Mouse (Mus musculus) macrophage (primary cell): ENCODE data around the gene Cacnb1. TPM values are rescaled to one million over a fixed set of nuclear protein-coding genes. Genes with fewer than 3 reads are reported as not detected.

Experiments
- H3K27ac ChIP-seq: fragments of 350-480 bp; formaldehyde crosslinking; 2 replicates; pipeline ENCODE4 v1.9.0; 2021
- H3K36me3 ChIP-seq: fragments of 350-480 bp; formaldehyde crosslinking; 2 replicates; pipeline ENCODE4 v1.9.0; 2021; ENCODE audit errors: inconsistent target
- H3K4me3 ChIP-seq: fragments of 350-480 bp; formaldehyde crosslinking; 2 replicates; pipeline ENCODE4 v1.9.0; 2021; ENCODE audit errors: inconsistent target
- H3K79me2 ChIP-seq: fragments of 350-480 bp; formaldehyde crosslinking; 2 replicates; pipeline ENCODE4 v1.9.0; 2021; ENCODE audit errors: inconsistent target
- WGBS: methylation state at CpG from one replicate; pipeline ENCODE4 v1.1.7; 2026; ENCODE audit warnings: inconsistent platforms; ENCODE audit not compliant: missing documents; 5-methylcytosine and 5-hydroxymethylcytosine counted together
- polyA plus RNA-seq: library from polyadenylated mRNA; stranded (reverse); fragments of 250-400 nt; gene quantifications from 3 replicates; pipeline ENCODE4 v1.2.4, GENCODE M21; 2018; ENCODE audit warnings: inconsistent platforms
- total RNA-seq, 78 experiments: library from RNA; depleted of rRNA; stranded (reverse); fragments of 250-400 nt; gene quantifications; 1 replicate in 9 of 78; 2 replicates in 24 of 78; 3 replicates in 43 of 78; 4 replicates in 2 of 78; pipeline ENCODE4 v1.2.4; 2018; ENCODE audit warnings: inconsistent platforms in 56 of 78

Cacnb1 gene
- total RNA-seq (2018; cell fraction: chromatin; rRNA removed): 10 to 100 TPM in 25 of 26 experiments, 1 to 10 TPM in 1; 7.5 to 54.0 (median 29.1) TPM
- 1 to 10 TPM in 25 of 26 experiments, under 1 TPM in 1; 0.98 to 6.2 (median 3.1) TPM for total RNA-seq (2018; cell fraction: cytosol; rRNA removed)
- total RNA-seq (2018; cell fraction: nucleus; rRNA removed): 10 to 100 TPM in 25 of 26 experiments, 1 to 10 TPM in 1; 5.0 to 35.3 (median 19.2) TPM
- polyA plus RNA-seq: 0.52 to 3.0 TPM (median 1.7 TPM) in 3 replicates

DNA sequence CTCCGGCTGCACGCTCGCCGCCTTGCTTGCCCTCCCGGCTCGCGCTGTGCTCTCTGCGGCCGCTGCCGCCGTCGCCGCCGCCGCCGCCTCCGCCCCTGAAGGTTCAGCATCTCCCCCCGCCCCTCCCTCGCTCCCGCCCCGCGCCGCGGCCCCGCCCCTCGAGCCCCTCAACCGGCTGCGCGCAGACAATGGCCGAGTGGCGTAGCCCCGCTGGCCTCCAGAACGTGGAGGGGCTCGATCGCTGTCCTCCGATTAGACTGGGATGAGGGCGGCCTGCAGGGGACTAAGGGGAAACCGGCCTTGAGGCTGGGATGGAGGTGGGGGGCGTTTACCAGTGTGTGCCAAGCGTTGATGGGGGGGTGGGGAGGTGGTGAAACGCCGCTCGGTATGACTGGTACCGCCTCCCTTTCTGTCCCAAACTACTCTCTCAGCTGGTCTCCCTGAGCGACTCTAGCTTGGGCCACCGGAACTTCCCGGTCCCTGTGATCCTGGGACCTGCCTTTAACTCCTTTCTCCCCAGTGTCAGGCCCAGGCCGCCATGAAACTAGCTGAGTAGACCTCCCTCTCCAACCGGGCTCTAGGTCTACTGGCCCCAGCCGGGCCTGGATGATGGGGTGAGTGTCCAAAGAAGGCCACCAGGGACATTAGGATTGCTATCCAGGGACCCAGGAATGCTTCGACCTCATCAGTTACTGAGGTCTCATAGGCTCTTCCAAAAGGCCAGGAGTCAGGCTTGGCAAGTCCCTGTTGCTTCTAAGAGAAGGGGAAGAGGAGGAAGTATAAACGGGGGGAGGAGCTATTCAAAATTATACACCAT, at the start of gene Cacnb1:
Gene Cacnb1, minus strand, starts transcription at position 480 of the 817 bp plus-strand sequence.
- no peaks in the 10 kb centered on the region for H3K36me3 ChIP-seq
- peaks cover 8% of the 10 kb centered on the region for H3K79me2 ChIP-seq
- H3K27ac ChIP-seq: peak within 1 kb of the TSS; percentile 52
- H3K4me3 ChIP-seq: peak within 1 kb of the TSS; percentile 40
- WGBS: 3% methylated on average over 21 of the region's 52 CpGs

DNA sequence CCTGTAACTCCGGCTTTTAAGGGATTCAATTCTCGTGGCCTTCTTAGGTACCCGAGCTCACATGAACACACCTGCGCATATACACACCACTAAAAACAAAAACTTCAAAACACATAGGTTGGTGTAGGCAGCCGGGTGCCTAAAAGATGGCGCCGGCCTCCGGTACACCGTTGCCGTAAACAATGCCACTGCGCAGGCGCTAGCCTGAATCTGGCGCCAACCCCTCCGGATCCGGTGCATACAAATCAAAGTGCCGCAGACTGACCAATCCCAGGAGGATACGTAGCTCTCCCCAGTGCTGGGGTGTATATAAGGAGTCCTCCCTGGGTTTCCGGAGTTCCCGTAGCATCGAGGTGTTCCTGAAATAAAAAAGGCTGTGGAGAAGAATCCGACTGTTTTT, 44.4 kb upstream of the Cacnb1 start:
- Histone ChIP-seq H3K4me3 (no peak overlapping the region), H3K79me2 (no peaks in the 10 kb centered on the region), H3K27ac (no peak overlapping the region), H3K36me3 (no peaks in the 10 kb centered on the region)
- 94% methylated on average over 17 of the region's 21 CpGs for WGBS

DNA sequence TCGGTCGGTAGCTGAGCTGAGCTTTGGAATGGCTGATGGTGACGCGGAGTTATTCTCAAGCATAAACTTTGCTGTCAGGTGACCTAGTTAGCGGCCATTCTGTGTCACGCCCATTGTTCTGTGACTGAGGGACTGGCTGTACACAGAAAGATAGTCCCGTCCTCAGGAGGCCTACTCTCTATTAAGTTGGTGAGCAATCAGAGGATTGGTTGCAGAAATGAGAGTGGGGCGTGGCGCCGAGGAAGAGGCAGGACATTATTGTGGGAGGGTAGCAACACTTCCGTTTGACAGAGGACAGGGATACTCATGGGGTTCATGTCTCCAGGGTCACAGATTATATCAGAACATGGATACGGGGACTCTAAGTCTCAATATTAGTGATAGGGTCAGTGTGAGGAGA, 43.4 kb upstream of the Cacnb1 start:
- 91% methylated on average over 12 of the region's 12 CpGs for WGBS
- H3K79me2 ChIP-seq: no peaks in the 10 kb centered on the region
- H3K4me3 ChIP-seq: no peak overlapping the region
- no peak overlapping the region for H3K27ac ChIP-seq
- H3K36me3 ChIP-seq: no peaks in the 10 kb centered on the region

DNA sequence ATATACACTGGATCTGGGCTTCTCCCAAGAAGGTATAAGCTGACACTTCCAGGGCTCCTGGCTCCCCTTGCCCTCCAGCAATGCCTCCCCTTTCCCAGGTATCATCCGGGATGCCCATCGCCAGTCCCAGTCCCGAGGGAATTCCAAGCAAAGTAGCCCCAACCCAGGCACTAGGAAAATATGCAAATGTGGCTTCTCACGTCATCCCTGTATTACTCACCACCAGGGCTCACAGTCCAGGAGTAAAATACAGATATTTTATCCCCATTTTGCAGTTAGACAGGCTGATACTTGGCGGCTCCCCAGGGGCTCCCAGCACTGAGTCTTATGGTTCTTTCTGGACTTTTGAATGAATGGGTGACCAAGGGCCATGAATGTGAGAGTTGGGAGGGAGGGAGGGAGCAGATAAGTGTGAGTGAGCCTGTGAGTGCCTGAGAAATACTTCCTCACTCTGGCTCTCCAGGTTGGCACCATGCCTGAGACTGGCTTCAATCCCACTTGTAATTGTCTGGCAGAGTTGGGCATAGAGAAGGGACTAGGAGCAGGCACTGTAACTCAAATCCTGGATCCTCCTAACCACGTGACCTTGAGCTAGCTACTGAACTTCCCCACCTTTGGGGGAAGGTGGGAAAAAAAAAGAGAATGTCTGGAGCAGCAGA, 39.2 kb upstream of the Cacnb1 start:
- Histone ChIP-seq H3K4me3 (no peak overlapping the region), H3K79me2 (no peaks in the 10 kb centered on the region), H3K27ac (no peak overlapping the region), H3K36me3 (no peaks in the 10 kb centered on the region)
- 78% methylated on average over 6 of the region's 6 CpGs for WGBS

DNA sequence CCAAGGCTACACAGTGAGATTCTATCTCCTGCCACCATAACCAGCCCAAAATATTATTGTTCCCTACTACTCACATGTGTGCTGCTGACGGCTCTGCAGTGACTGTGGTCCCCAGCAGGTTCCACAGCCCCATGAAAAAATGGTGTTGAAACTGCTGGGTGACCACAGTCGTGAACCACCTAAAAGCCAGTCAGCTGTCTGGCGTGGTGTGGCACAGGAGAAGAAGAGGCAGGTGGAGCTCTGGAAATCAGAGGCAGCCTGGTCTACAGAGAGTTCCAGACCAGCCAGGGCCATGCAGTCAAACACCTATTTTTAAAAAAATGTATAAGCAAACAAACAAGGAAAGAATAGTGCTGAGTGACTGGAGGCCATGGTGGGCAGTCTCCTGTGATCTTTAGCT, 38.6 kb upstream of the Cacnb1 start:
- 47% methylated on average over 3 of the region's 3 CpGs for WGBS
- H3K36me3 ChIP-seq: no peaks in the 10 kb centered on the region
- H3K4me3 ChIP-seq: no peak overlapping the region
- no peak overlapping the region for H3K27ac ChIP-seq
- no peaks in the 10 kb centered on the region for H3K79me2 ChIP-seq

DNA sequence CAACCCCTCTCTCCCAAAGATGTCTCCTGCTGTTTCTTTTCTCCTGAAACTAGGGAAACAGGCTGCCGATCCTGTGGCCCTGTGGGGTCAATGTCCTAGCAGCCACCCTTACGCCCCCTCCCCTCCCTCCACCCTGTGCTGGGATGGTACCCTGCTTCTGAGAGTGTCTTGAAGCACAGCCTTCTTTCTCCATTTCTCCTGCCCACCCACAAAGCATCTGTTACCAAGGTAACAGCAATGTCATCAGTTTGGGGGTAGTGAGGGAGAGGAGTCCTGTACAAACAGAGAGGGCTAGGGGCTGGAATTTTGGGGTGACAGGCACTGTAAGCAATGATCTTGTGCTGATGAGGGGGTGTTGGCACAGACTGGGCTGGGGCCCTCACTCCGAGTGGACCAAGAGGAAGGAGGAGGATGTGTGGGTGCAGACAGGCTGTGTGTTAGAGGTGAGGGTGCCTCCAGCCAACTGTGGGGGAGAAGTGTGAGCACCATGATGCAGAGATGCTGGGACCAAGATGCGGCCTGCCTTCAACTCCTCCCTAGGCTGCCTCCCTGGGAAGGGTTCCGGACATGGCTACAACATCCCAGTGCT, 37.4 kb upstream of the Cacnb1 start:
- WGBS: 99% methylated on average over 5 of the region's 5 CpGs
- no peak overlapping the region for H3K27ac ChIP-seq

DNA sequence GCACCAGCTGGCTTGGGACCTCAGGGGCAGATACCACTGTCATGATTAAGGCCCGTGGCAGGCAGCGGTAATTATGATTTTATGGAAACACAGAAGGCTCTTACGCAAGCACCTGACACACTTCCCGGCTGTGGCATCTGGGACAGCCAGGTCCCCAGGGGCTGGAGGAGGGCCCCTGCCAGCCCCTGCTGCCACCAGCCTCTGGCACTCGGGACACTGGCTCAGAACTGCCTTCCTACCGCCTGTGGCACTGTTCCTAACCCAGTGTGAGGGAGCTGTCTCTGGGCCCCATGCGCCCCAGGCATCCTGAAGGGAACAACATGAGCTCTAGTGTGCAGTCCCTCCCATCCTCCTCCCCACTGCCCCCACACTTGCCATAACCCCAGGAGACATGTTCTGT, 36.8 kb upstream of the Cacnb1 start:
- Histone ChIP-seq H3K36me3 (no peaks in the 10 kb centered on the region), H3K4me3 (no peak overlapping the region), H3K27ac (no peak overlapping the region), H3K79me2 (no peaks in the 10 kb centered on the region)
- 66% methylated on average over 7 of the region's 7 CpGs for WGBS

More for the DNA sequence above, 37.4 kb upstream of the Cacnb1 start:
- no peak overlapping the region for H3K4me3 ChIP-seq
- no peaks in the 10 kb centered on the region for H3K79me2 ChIP-seq
- H3K36me3 ChIP-seq: no peaks in the 10 kb centered on the region

DNA sequence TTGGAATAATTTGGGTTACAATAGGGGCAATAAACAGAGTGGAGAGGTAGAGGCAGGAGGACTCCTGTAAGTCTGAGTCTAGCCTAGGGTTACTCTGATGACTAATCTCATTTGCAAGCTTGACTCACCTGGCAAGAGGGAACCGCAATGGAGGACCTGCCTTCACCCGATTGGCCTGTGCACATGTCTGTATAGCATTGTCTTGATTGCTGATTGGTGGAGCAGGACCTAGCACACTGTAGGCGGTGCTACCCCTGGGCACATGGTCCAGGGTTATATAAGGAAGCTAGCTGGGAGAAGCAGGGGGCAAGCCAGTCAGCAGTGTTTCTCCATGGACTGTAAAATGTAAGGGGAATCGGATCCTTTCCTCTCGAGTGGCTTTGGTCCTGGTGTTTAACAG, 35.2 kb upstream of the Cacnb1 start:
- H3K36me3 ChIP-seq: no peaks in the 10 kb centered on the region

DNA sequence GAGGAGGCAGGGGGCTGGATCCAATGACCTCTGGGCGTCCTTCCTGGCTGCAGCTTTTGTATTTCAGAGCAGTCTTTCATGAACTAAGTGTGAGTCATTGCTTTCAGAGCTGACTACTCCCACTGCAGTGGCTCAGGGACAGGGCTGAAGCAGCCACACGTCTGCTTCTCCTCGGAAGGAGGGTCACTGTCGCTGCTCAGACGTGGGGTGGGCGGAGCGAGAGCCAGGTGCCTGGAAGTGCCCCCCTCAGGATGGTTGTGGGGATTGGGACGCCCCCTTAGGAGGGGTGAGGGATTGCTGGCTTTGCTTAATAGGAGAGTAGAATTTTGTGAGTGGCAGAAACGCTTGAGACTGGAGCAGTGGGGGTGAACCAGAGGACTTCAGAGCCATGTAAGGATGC, 34.6 kb upstream of the Cacnb1 start:
- WGBS: 37% methylated on average over 9 of the region's 9 CpGs
- Histone ChIP-seq H3K4me3 (no peak overlapping the region), H3K36me3 (no peaks in the 10 kb centered on the region), H3K79me2 (no peaks in the 10 kb centered on the region), H3K27ac (no peak overlapping the region)

More for the DNA sequence above, 35.2 kb upstream of the Cacnb1 start:
- Histone ChIP-seq H3K79me2 (no peaks in the 10 kb centered on the region), H3K27ac (no peak overlapping the region), H3K4me3 (no peak overlapping the region)
- WGBS: 86% methylated on average over 5 of the region's 5 CpGs

DNA sequence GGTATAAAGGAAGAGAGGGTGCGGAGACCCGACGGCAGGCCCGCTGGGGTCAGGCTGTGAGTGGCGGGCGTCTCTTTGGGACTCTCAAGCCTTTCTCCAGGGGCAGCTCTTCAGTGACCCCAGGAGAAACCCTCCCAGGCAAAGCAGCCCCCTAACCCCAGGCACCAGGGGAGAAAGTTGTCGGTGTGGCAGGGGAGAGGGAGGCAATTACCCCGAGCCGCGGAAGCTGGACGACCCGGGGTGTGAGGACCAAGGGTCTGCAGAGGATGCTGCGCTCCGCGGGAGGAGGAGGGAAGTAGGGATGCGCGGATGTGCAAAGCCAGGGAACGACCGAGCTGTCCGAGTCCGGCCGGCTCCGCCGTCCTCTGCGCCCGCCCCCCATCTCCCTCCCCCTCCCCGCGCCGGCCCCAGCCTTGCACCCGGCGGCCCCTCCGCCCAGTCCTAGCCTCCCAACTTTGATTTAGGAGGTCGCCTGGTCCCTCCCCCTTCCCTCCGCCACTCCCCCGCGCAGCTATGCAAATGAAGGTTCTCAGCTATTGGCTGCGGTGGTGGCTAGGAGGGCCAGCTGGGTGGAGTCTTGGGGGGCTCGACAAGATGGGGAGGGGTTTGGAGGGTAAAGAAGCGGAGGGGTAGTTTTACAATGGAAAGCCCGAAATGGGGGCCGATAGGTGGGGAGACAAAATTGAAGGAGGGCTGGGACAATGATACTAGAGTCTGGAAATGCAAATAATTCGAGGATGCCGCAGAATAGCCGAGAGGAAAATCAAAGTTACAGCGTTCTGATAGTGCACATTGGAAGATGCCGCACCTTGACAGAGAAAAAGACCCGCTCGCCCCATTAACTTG, 30.4 kb upstream of the Cacnb1 start, which contains the start of gene Stac2:
Gene Stac2, minus strand, starts transcription at position 474 of the 846 bp plus-strand sequence.
- no peak within 1 kb of the TSS for H3K27ac ChIP-seq
- peak within 1 kb of the TSS; percentile 27 for H3K4me3 ChIP-seq
- 4% methylated on average over 40 of the region's 48 CpGs for WGBS
- no peaks in the 10 kb centered on the region for H3K36me3 ChIP-seq
- H3K79me2 ChIP-seq: no peaks in the 10 kb centered on the region

DNA sequence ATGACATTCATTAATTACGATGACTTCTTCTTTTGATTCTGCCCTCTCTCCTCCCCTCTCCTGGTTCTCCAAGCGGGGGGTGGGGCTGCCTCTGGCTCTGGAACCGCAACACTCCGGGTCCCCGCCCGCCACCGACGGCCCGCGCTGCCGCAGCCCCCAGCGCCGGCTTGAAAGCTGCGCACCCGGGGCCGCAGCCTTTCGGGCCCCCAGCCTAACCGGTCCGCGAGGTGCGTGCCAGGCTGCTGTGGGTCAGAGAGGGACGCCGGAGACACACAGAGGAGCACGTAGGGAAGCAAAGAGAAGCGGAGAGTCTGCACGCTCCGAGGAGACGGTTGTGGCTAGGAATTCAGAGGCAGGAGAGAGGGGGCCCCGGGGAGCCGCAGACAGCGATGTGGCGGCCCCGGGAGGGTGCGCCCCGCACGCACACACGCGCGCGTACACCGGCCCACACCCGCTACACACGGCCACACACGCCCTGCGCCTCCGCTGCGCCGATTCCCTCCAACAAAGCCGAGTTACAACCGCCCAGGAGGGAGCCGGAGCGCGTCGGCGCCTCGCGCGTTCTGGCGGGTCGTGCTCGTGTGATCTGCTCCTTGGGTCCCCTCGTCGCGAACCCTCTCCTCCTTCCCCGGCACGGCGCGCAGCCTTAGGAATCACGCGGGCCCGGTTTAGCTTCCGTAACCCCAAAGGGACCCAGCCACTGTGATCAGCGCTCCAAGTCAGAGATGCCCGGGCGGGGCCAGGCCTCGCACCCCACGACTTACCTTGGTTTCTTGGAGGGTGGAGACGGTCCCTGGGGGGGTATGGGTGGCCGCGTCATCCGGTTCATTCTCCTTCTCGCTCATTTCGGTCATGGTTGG, 29.5 kb upstream of the Cacnb1 start:
- Histone ChIP-seq H3K36me3 (no peaks in the 10 kb centered on the region), H3K27ac (0 out of 2 replicates have a peak overlapping the region, but pooled peaks have one; percentile 15), H3K4me3 (peak overlapping the region; percentile 27), H3K79me2 (no peaks in the 10 kb centered on the region)
- WGBS: 2% methylated on average over 83 of the region's 83 CpGs

DNA sequence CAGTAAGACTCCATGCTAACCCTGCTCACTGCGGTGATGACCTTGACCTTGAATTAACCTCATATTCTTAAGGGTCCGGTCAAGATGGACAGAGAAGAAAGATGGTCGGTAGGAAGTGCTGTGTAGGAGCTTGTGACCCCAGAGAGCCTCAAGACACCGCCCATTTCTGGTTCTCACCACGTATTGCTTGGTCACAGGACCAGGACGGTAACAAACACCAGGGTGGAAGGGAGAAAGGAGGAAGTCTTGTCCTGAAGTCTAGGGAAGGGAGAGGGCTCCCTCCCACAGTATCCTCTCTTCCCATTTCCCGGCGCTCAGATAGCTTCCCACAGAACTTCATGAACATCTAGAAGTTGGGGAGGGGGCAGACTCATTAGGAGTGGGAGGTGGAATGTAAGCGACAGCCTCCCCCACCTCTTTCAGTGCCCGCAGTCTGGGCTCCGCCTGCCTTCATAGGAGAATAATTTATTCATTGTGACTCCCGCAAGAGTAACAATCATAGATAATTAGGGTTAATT, 28.8 kb upstream of the Cacnb1 start:
- Histone ChIP-seq H3K36me3 (no peaks in the 10 kb centered on the region), H3K27ac (peak overlapping the region; percentile 15; the same call in 1 of the 2 replicates), H3K4me3 (peak overlapping the region; percentile 17; the same call in 1 of the 2 replicates), H3K79me2 (no peaks in the 10 kb centered on the region)
- WGBS: 10% methylated on average over 12 of the region's 12 CpGs

DNA sequence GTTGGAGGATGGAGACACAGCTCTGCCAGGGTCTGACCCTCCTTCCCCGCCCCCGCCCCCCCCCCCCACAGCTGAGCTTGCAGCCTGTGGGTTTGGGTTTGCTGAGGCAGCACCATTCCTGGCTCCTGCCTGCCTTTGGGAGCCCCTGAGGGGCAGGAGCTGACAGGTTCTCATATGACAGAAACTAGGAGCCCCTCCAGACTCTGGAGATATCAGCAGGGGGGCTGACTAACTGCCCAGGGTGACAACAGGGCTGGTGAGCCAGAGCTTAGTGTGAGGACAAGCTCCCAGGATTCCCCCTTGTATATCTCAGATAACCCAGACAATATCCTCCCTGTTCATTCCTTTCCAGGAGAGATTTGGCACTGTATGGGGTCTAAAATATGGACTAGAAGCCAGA, 28.1 kb upstream of the Cacnb1 start:
- Histone ChIP-seq H3K4me3 (no peak overlapping the region; the same call in 1 of the 2 replicates), H3K27ac (peak overlapping the region; percentile 15; the same call in 1 of the 2 replicates), H3K36me3 (no peaks in the 10 kb centered on the region), H3K79me2 (no peaks in the 10 kb centered on the region)
- 77% methylated on average over 2 of the region's 2 CpGs for WGBS
